Mouse (Mus musculus): ENCODE data around the gene Nr5a1.

DNA sequence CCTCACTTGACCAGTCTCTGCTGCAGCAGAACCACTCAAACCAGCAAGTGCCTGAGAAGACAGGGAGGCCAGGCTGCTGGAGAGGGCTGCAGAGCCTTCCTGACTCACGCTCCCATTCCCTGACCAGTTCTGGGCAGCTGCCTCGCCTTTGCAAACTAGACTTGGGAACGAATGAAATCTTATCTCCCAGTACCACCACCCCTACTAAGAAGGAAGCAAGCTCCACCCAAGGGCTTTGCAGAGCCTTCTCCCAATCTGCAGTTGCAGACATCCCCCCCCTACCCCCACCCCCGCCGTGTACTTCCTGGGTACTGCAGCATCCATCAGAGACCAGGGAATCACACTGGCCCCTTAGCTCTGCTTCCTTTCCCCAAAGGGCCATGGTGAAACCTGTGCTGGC is 31.3 kb downstream of the Nr5a1 start:
- no peak for TF ChIP-seq CTCF (IDR thresholded peaks at IDR 0.05; ENCODE audit: low read depth)
- no peak for TF ChIP-seq EP300 (IDR thresholded peaks at IDR 0.05; ENCODE audit: low read depth)
